Mouse (Mus musculus): ENCODE results near the gene Lrcol1.

Lrcol1 gene

GRCm38 (mm10) chr5:110386371-110387330, 42.1 kb downstream of the Lrcol1 start:
- DNase-seq (ENCODE audit: low spot score) = no peak

GRCm38 (mm10) chr5:110387332-110387731, 42.8 kb downstream of the Lrcol1 start:
- DNase-seq (ENCODE audit: low spot score) = no peak

GRCm38 (mm10) chr5:110390631-110391030, 46.1 kb downstream of the Lrcol1 start:
- no peak for DNase-seq (ENCODE audit: low spot score)

GRCm38 (mm10) chr5:110392727-110393126, 48.2 kb downstream of the Lrcol1 start:
- DNase-seq (ENCODE audit: low spot score) = no peak

GRCm38 (mm10) chr5:110395006-110395661, 50.6 kb downstream of the Lrcol1 start:
- no peak for DNase-seq (ENCODE audit: low spot score)

- DNase-seq (ENCODE audit: low spot score) = no peak
Measured at GRCm38 (mm10) chr5:110401101-110401500, 56.6 kb downstream of the Lrcol1 start.

DNA sequence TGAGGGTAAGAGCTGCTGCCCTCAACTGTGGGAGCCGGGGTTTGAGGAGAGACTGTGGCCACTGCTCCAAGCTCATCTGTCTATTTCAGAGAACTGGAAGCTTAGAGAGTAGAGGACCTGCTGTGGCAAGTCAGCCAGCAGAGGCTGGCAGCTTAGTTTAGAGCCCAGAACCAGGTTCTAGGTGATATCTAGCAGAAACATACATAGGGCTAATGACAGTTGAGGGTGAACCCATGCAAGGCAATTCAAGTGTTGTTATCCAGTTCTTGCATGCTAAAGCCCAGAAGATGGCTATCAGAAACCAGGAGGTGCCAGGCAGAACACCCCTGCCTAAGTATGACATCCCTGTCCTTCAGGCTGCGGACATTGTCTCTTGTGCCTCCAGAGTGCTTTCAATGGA, 58.0 kb downstream of the Lrcol1 start:
- no peak for DNase-seq (ENCODE audit: low spot score)

- no peak for DNase-seq (ENCODE audit: low spot score)
Measured at GRCm38 (mm10) chr5:110403931-110404330, 59.4 kb downstream of the Lrcol1 start.
